Mouse (Mus musculus) liver, embryonic 14.5 days (tissue): ENCODE measurements around the gene Fam187a.

ENCODE experiments used
- CTCF ChIP-seq: IDR thresholded peaks from 2 replicates; pipeline ENCODE4 v1.5.1; 2016; ENCODE audit warnings: antibody characterized with exemption, low read depth, control low read depth
- EP300 ChIP-seq: IDR thresholded peaks from 2 replicates; pipeline ENCODE4 v1.6.1; 2016; ENCODE audit warnings: antibody characterized with exemption, low read depth

DNA sequence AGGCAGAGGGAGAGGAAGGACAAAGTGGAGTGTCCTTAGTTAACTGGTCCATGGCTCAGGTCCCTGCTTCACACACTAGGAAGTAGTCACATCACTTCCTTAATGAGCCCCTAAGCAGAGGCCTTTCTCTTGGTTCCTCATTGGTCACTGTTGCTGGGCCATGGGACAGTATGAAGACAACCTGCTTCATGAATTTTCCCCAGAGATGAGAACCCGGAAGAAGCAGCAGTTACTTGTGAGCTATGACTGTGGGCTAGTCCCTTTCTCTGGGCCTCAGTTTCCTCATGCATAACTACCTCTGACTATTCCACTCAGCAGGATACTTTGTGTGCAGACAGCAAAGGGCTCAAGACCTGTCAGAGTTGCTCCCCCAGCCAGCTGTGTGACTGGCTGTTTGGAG is 47.6 kb upstream of the Fam187a start:
- TF ChIP-seq EP300 = no peak
- TF ChIP-seq CTCF = no peak
